Mouse (Mus musculus) CD8-positive naive resting alpha-beta T cell, adult 2 months (primary cell): ENCODE data around the gene Prrc2b.

Source experiments
- DNase-seq, 2 experiments: peaks; one replicate each; pipeline ENCODE4 v3.0.0; 2022; ENCODE audit warnings: low read depth in 2 of 2, low spot score in 2 of 2

Gene Prrc2b

DNA sequence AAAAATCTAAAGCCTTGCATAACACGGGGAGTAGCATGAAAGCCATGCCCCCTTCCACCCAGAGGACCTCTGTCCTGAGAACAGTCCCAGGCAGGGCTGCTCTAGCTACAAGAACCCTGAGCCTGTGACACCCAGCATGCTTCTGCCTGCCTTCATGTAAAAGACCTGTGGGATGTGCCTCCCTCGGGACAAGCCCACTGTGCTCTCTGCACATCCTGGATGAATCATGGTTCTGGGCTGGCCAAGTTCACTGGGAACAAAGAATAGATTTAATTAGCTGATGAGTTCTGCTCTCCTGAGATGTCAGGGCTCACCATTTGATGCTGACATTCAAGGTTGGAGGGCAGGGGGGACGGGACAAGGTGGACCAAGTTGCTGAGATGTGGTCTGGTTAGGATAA is 9.6 kb downstream of the Prrc2b start:
- DNase-seq = no peak

DNA sequence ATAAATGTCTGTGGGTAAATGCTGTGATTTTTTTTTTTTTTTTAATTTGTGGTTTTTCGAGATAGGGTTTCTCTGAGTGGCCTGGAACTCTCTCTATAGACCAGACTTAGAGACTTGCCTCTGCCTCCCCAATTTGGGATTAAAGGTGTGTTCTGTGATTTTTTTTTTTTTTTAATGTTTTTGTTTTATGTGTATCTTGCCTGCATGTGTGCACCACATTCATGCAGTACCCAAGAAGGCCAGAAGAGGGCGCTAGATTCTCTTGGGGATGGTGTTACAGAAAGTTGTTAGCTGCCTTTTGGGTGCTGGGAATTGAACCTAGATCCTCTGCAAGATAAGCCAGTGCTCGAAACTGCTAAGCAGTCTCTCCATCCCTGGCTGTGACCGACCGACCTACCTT is 10.1 kb downstream of the Prrc2b start:
- DNase-seq = peak; percentile 51 to 70

DNA sequence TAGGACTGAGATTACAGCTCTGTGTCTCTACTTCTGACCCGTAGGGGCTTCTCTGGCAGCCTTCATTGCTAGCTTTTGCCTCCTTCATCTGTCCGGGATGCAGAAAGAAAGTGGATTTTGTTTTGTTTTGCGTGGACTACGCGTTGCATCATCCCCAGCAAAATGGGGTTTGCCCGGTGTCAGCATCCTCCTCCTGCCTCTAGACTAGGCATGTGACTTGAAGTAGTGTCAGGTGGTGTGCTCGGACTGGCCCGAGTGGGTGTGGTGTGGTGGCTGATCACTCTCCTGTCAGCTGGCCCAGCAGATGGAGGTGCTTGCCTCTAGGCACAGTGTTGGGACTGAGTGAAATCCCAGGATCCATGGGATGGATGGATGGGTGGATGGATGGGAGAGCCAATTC is 11.2 kb downstream of the Prrc2b start:
- DNase-seq = no peak

DNA sequence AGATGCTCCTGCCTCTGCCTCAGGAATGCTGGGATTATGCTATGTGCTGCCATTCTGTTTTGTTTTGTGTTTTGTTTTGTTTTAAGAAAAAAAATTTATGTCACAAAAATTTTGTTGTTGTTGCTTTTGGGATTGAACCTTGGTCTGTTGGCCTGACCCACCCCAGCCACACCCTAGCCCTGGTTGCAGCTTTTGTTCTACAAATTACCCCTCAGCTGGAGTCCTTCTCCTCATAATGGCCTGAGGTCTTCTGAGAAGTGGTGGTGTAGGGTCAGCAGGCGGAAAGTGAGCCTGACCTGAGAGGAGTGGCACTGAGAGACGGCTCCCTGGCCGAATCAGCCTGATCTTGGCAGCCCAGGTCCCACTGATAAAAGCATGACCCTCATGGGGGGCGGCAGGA is 11.8 kb downstream of the Prrc2b start:
- DNase-seq = no peak

DNA sequence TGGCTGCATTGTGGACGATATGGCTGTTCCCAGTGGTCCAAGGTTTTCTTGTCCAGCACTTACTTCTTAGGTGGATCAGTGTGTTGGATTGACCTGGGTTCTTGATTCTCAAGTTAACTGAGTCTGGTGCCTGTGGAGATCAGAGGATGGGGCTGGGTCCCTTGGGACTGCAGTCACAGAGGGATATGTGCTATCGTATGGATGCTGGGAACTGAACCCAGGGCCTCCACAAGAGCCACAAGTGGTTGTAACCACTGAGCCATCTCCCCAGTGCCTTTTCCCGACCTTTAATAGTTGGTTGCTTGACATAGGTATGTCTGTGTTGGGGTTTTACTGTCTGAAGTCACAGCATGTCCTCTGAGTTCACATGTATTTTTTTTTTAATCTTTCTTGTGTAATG is 12.2 kb downstream of the Prrc2b start:
- DNase-seq = no peak

DNA sequence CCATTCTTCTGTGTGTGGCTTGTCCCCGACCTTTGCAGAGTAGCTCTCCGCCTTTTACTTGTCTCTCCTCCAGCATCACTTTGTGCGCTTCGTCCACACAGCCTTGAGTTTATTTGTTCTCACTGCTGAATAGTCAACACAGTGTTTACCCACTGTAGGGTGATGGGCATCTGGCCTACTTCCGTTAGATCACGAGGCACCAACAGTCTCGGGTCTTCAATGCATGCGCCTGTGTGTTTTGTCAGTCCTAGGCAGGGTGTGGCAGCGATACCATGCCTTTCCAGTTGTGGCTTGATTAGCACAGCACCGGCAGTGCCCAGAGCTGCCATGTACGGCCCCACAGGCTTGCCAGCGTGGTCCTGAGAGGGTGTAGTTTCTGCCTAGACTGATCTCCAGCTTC is 13.6 kb downstream of the Prrc2b start:
- no peak for DNase-seq

DNA sequence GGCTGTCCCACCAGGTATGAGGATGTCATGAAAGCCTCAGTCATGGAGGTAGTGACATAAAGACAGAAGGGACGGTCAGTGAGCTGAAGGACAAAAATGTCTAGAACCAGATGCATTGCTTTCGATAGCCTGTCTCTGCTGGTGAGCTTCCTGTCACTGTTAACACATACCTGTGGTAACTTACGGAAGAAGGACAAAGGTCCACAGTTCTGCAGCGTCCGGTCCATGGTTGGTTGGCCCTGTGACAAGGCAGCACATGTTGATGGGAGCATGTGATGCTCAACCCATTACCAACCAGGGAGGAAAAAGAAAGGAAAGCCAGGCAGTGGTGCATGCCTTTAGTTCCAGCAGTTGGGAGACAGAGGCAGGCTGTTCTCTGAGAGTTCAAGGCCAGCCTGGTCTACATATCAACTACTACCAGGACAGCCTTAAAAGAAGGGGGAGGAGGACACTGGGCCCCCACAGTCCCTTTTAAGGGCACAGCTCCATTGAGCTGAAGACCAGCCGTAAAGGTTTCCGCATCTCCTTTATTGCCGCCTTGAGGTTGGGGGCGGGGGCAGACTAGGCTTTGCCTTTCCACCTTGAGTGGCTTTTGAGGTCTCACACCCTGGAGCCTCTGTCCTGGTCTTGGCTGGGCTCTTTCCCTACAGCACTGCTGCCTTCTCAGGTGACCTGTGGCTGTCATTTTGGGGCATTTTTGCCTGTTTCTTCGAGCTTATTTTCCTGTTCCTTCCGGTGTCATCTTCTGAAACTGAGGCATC is 14.3 kb downstream of the Prrc2b start:
- DNase-seq = no peak

DNA sequence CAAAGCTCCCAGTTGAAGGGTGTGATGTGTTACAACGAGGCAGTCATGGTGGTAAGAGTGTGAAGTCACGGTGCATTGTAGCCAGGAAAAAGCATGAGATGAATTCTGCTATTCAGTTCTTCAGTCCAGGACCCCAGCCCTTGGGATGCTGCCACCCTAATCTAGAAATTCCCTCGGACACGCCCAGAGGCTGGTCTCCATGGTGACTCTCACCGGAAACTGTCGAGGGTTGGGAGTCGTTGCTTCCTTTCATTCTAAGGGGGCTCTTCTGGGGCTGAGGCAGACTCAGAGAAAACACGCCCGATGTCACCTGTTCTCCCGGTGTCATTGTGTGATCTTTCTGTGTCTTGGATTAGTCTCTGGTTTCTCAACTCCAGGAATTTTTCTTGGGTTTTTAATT is 15.7 kb downstream of the Prrc2b start:
- peak in 1 of 2 experiments; percentile 40 for DNase-seq

DNA sequence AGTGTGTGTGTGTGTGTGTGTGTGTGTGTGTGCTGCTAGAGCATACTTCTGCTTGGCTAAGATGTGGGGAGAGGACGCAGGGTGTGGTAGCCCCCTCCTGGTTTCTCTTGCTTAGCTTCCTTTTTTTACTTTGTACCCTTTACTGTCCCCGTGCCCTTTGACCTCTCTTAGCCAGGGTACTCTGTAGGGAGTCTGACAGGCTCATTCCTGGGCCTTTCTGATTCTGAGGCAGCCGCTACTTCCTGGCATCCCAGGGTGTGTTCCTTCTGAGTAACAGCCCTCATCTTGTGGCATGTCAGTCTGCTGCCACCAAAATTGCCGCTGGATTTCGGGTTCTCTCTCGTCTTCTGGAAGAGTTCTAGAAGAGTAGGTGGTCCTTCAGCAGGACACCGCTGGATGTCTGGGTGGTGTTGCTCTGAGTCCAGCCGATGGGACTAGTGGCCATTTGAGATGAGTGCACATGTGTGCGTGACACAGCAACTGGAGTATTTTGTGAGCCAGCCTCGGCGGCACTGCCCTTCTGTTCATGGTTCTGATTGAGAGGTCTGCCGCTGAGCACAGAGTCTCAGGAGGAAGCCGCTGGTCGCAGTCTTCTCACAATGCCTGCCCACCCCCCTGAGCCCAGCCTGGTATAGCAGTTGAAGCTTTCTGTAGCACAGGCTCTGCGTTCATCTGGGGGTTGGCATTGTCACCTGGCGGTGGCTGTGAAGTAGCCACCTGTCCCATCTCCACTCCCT is 16.3 kb downstream of the Prrc2b start:
- peak in 1 of 2 experiments; percentile 40 for DNase-seq

DNA sequence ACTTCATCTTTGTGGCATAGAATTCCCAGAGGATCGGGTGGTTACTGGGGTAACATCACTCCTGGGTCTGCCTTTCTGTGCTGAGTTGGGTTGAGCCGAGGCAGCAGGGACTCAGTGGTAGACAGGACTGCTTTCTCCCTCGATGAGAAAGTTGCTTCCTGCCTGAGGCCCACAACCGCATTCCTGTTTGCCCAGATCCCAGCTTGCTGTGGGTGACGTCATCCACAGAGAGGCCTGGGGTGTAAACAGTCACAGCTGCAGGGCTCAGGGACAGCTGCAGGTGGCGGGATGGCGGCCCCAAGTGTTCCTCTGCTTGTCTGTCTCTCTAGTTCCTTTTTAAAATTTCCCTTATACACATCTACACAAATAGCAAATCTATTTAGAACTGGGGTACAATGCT is 16.9 kb downstream of the Prrc2b start:
- peak; percentile 69 to 76 for DNase-seq

DNA sequence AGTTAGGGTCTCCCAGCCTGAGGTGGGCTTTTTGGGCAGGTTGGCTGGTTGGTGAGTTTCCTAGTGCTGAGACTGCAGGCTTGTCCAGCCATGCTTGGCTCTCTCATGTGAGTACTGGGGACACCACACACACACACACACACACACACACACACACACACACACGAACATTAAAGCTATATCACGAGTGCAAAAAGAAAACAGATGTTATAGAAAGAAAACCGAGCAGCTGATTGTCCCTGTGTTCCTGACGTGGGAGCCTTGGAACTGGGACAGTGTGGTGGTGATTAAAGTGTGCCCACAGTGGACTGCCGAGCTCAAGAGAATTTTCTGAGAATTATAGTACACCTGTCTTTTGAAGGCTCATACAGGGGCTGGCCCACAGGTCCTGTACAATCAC is 18.4 kb downstream of the Prrc2b start:
- no peak for DNase-seq

DNA sequence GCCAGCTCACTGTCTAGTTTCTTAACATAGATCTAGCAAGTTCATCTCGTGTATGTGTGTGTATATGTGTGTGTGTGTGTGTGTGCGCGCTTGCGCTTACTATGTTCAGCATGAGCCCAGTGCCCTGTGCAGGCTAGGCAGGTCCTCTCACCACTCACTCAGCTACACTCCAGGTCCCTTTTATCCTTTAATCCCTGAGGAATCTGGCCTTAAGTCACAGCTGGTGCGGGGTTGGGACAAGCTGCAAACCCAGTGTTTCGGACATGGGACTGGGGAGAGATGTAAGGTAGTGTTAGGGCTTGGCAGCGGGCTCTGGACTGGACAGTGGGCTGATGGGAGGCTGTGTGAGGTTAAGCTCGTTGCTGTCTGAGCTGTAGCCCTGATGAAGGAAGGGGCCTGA is 19.1 kb downstream of the Prrc2b start:
- DNase-seq = no peak

DNA sequence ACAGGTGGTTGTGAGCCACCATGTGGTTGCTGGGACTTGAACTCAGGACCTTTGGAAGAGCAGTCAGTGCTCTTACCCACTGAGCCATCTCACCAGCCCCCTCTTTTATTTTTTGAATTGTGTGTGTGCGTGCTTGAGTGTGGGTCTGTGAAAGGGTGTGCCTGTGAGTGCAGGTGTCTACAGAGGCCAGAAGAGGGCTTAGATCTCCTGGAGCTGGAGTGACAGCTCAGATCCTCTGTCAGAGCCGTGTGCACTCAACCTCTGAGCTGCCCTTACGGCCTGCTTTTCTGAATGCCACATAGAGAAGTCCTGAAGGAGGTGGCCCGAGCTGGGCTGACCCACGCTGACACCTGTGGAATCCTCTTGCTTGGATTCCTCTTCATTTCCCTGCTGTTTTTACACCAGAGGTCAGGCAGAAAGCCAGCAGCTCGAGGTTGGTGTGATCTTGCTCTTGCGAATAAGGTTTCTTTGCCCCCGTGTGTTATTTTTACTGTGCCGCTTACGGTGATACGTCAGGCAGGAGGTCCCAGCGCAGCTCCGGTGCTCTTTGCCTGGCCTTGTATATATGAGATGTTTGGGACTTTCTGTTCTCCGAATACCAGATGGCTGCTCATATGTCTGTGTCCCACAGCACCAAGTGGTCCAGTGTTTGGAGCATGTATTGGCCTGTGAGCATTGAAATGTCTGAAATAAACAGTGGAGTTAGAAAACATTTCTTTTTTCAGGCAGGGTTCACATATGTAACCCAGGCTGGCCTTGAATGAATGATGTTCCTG is 21.0 kb downstream of the Prrc2b start:
- no peak for DNase-seq

DNA sequence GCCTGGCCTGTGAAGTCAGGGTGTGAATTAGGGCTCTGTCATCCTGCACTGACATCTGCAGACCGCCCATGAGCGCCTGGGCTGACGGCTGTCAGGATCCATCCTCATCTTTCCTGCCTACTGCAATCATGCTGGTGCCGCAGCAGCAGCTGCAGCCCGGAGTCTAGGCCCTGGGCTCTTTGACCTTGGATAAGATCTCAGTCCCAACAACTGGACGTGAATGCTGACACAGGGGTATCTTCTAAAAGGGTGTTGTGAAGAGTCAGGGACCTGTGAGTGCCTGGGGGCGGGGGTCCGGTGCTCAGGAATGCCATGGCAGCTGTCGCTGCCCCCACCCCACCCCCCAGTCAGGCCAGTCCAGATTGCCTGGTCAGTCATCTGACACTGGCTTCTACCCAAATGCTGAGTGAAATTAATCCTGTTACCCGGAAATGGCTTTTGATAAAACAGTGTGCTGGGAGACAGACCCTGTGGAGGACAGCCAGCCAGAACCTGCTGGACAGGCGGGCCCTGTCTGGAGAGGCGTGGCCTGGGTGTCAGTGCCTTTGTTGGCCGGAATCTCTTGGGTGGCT is 23.4 kb downstream of the Prrc2b start:
- no peak for DNase-seq

DNA sequence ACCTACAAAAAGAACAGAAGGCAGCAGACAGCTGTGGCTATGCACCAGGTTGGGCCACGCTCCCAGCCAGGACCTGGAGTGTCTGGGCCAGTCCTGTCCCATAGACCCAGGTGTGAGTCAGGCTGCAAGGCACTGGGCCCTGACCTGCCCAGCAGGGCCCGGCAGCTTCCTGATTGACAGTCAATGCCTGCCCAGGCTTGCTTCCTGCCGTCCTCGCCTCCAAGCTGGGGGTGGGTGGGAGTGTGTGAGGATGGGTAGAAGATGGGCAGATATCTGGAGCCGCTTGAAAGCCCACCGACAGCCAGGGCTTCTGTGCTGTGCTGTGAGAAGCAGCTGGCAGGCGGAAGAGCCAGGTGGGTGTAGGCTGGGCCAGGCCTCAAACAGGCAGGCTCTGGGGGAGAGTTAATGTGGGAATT is 24.2 kb downstream of the Prrc2b start:
- no peak for DNase-seq

DNA sequence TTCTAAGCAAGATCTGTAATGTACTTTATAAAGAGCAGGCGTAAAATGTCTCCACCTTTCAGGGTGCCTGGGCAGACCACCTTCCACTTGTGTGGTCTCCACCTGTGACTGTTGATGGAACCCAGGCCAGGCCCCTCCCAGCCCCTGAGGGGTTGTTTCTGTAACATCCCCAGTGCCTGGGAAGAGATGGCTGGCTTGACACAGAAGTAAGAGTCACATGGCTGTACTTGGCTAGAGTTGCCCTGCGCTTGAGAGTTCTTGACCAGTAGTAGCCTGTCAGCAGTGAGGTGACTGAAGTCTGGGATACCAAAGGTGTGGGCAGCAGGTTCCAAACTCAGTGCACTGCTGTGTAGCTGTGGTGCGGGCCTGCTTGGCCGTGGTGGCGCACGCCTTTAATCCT is 24.6 kb downstream of the Prrc2b start:
- no peak for DNase-seq

DNA sequence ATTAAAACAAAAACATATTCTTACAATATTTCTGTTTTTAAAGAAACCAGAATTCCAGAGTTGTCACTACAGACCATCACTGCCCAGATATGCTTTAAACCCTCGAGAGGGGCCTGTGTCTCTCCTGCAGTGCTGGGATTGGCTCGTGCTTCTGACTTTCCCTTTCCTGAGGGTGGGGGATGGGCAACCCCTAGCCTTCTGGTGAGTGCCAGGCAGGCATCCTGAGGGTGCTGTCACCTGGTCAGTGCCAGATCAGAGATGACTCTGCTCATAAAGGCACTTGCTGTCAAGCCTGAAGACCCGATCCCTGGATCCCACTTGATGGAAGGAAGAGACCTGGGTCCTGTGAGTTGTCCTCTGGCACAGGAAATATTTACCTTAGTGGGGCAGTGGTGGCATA is 26.0 kb downstream of the Prrc2b start:
- no peak for DNase-seq

DNA sequence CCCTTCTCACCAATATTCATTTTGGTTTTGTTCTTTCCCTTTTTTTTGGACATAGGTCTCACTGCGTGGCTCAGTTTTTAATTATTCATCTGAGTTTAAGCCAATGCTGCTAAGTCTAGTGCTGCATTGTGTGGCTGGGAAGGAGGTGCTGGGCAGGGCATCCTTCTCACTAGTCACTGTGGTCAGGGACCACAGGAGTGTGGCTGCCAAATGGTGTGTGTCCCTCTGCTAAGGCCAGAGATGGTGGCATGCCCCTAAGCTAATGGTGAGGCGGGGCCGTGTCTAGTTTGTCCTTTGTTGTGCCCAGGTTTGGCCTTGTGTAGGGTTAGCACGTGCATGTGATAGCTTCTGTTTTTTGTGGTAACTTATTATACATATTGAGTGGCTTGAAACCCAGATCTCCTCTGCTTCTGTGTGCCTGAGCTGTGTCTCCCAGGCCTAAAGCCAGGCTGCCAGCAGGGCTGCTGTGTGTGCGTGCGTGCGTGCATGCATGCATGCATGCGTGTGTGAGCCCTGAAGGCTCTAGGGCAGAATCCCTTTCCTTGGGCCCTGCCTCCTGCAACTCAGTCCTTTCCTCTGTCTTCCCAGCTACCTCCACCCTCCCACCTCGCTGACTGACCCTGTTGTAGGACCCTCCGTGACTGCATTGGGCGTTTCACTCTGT is 26.6 kb downstream of the Prrc2b start:
- DNase-seq = no peak

DNA sequence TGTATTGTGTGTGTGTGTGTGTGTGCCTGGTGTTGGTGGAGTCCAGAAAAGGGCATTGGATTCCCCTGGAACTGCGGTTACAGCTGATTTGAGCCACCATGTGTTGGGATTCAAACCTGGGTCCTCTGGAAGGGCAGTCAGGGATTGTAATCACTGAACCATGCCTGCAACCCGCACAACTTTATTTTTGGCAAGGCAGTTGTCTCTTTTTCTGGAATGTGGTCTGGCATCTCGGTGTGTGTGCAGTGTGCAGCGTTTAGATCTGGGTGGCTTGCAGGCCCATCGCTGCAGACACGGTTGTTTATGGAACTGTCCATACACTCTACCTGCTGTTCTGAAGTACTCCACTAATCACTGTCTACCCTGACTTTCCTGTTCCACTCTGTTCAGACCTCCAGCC is 28.5 kb downstream of the Prrc2b start:
- DNase-seq = no peak

DNA sequence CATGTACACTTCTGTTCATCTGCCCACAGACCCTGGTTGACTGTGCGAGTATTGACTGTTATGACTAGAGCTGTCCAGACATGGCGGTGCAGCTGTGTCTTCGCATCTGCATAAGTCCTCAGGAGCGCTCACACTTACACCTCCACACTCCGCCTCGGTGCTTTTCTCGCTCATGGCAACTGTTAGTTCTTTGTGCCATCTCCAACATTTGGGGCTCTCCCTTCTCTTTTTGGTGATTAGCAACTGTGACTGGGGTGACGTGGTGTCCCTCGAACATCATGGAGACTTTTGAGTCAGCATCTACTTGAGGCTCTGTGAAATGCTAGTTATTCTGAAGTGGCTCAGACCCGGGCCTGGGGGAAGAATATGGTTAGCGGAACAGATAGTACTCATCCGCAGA is 29.2 kb downstream of the Prrc2b start:
- no peak for DNase-seq

DNA sequence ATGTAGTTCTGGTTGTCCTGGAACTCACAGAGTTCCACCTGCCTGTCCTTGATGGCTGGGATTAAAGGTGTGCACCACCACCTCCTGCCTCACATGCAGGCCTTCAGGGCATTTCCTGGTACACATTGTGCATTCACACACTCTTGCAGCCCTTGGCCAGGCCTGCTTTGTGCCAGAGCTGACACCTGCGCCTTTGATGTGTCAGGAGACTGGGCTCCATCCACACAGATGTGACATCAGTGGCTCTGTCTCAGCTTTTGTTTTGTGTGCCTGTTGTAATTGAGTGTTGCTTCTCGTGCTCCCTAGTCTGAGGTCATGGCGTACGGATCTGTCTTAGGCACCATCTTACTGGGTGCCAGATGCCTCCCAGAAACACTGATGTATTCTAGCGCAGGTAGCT is 30.5 kb downstream of the Prrc2b start:
- DNase-seq = no peak
